Mouse (Mus musculus) hindbrain, embryonic 12.5 days (tissue): ENCODE data around the gene Cdkn2aipnl. TPM values are rescaled to one million over a fixed set of nuclear protein-coding genes. Genes with fewer than 3 reads are reported as not detected.
A peak's percentile ranks its signal among the peaks of the same experiment; 100 is the strongest.

Source experiments
- ATAC-seq: fragments of 200-750 bp; cut with Nextera tagmentation; 2 replicates; pipeline ENCODE4 v1.8.0; 2017; ENCODE audit warnings: moderate TSS enrichment; ENCODE audit not compliant: low FRiP score
- H3K27ac ChIP-seq: fragments of 300-500 bp; sonication (generic); 2 replicates; pipeline ENCODE4 v1.5.1; 2016; ENCODE audit warnings: mild to moderate bottlenecking
- H3K27me3 ChIP-seq: fragments of 300-500 bp; sonication (generic); 2 replicates; pipeline ENCODE4 v1.6.1; 2016; ENCODE audit warnings: mild to moderate bottlenecking
- H3K36me3 ChIP-seq: fragments of 300-500 bp; sonication (generic); 2 replicates; pipeline ENCODE4 v1.6.1; 2016; ENCODE audit warnings: mild to moderate bottlenecking
- H3K4me1 ChIP-seq: fragments of 300-500 bp; sonication (generic); 2 replicates; pipeline ENCODE4 v1.6.1; 2016
- H3K4me2 ChIP-seq: fragments of 300-500 bp; sonication (generic); replicated peaks from 2 replicates; pipeline ENCODE4 v1.6.1; 2016; ENCODE audit warnings: mild to moderate bottlenecking
- H3K4me3 ChIP-seq: fragments of 300-500 bp; sonication (generic); 2 replicates; pipeline ENCODE4 v1.5.1; 2016; ENCODE audit warnings: mild to moderate bottlenecking
- H3K9ac ChIP-seq: fragments of 300-500 bp; sonication (generic); 2 replicates; pipeline ENCODE4 v1.6.1; 2016; ENCODE audit warnings: mild to moderate bottlenecking, moderate library complexity
- H3K9me3 ChIP-seq: fragments of 300-500 bp; sonication (generic); replicated peaks from 2 replicates; pipeline ENCODE4 v1.6.1; 2016; ENCODE audit warnings: mild to moderate bottlenecking
- WGBS: fragments of 180-500 bp; shearing (Covaris S2); methylation state at CpG from one replicate; pipeline ENCODE4 v1.1.7; 2016; 5-methylcytosine and 5-hydroxymethylcytosine counted together
- polyA plus RNA-seq: library from polyadenylated mRNA; unstranded; fragments of >200 nt; fragmentation: Nextera tagmentation; extraction: Ambion mirVana; gene quantifications from 2 replicates; pipeline ENCODE4 v1.2.1, GENCODE M21; 2016

Cdkn2aipnl gene
- polyA plus RNA-seq = 106 and 107 TPM in 2 replicates

DNA sequence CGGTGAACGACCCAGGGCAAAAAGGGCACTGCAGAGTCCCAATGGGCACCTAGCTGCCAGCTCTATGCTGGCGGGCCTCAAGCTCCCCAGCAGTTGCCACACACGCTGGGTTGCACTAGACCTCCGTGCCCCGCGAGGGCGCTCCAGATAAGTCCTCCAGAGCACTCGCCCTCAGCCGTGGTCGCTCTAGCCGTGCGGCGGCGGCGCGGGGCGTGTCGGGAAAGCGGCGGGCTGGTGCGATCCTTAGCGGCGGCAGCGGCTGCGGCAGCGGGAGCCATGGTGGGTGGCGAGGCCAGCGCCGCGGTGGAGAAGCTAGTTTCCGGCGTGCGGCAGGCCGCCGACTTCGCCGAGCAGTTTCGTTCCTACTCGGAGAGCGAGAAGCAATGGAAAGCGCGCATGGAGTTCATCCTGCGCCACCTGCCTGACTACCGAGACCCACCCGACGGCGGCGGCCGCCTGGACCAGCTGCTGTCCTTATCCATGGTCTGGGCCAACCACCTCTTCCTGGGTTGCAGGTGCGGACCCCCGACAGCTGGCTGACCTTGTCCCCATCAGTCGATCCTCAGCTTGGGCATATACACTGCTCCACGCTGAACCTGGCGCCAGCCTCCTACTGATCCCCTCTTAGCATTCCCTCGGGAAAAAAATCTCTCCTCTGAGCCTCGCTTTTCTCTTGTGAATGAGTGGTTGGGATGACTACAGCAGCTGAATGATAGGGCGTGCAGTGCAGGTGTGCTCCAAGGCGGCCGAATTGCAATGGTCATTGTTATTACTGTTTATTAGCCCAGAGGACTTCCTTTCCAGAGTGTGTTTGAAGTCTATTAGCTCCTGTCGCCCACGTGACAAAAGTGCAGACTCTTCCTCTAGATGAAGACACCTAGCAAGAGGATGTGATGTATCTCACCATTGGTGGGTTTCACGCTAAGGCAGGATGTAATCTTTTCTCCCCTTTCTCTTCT is at the start of gene Cdkn2aipnl:
TSS of gene Cdkn2aipnl (plus strand) at position 219 of the 959 bp plus-strand sequence.
- peak within 1 kb of the TSS; percentile 65 for H3K27ac ChIP-seq
- H3K36me3 ChIP-seq = peaks cover 27% of the 10 kb centered on the region
- H3K4me3 ChIP-seq = peak within 1 kb of the TSS; percentile 66
- H3K4me1 ChIP-seq = peaks cover 10% of the 10 kb centered on the region
- H3K27me3 ChIP-seq = no peaks in the 10 kb centered on the region
- H3K4me2 ChIP-seq = peak within 1 kb of the TSS; percentile 94
- 4% methylated on average over 63 of the region's 63 CpGs for WGBS
- no peaks in the 10 kb centered on the region for H3K9me3 ChIP-seq
- H3K9ac ChIP-seq = peak within 1 kb of the TSS; percentile 83
- ATAC-seq = peak; percentile 94

DNA sequence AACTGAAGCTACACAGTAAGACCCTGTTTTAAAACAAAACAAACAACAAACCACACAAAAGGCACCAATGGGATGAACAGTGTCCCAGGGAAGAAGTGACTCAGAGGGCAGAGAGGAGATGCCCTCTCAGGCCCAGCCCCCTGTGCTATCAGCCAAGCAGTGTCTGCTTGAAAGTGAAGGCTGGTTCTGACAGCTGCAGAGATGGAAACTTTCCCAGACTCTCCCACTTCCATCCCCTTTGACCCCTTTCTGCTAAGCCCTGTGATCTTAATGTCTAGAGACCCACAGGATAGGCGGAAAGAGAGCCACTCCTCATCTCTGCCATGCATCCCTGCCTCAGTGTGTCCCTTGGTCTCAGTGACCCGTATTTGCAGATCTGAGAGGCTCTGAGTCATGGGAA is 49.5 kb upstream of the Cdkn2aipnl start:
- Histone ChIP-seq H3K9ac (no peak overlapping the region), H3K9me3 (no peaks in the 10 kb centered on the region), H3K36me3 (no peaks in the 10 kb centered on the region), H3K27me3 (no peaks in the 10 kb centered on the region; the same call in none of the 2 replicates), H3K4me2 (no peak overlapping the region), H3K4me1 (peaks cover 14% of the 10 kb centered on the region), H3K27ac (no peak overlapping the region), H3K4me3 (no peak overlapping the region)
- 75% methylated on average over 2 of the region's 2 CpGs for WGBS
- no peak for ATAC-seq

DNA sequence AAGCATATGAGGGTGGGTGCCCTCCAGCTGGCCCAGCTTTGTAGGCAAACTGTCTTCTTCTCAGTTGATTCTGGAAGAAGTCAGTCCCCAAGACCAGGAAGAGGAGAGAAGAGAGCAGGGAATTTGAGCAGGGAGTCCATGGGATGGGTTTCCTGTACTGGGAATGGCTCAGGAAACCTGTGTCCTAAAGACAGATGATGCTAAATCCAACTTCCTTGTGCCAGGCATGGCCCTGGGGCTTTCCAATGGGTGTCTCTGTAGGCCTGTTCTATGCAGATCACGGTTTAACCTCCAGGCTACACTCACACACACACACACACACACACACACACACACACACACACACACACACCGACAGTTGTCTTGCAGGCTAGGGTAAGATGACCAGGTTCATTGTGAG is 48.9 kb upstream of the Cdkn2aipnl start:
- no peak for ATAC-seq
- WGBS = 97% methylated on average over 2 of the region's 2 CpGs
- no peak overlapping the region for H3K4me2 ChIP-seq
- no peak overlapping the region for H3K4me3 ChIP-seq
- H3K36me3 ChIP-seq = no peaks in the 10 kb centered on the region
- H3K4me1 ChIP-seq = peaks cover 14% of the 10 kb centered on the region
- no peaks in the 10 kb centered on the region; the same call in none of the 2 replicates for H3K27me3 ChIP-seq
- H3K9me3 ChIP-seq = peaks cover 6% of the 10 kb centered on the region
- H3K9ac ChIP-seq = no peak overlapping the region
- no peak overlapping the region for H3K27ac ChIP-seq

DNA sequence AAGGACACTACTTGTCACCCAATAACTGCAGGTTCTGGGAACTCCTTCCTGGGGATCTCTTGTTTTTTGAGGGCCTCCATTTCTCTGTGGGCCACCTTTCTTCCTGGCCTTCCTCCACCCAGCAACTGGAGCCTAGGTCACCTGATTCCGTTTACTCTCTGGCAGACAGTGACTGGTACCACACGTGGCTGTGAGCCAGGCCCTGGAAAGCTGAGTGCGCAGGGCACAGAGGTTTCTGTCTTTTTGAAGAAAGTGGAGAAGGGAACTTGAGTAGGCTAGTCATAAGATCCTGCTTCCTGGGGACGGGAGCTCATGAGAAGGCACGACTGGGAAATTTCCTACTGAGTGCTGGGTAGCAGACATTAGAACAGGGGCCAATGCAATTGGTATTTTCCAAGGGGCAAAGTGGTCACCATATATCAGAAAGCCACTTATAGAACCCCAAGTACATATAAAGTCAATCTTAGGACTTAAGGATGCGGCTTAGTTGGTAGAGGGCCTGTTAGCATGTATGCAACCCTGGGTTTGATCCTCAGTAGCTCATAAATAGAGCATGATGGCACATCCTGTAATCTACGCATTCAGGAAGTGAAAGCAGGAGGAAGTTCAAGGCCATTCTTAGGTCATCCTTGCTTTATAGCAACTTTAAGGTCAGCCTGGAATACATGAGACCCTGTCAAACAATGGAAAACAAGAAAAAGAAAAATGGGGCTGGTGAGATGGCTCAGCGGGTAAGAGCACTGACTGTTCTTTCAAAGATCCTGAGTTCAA is 45.9 kb upstream of the Cdkn2aipnl start:
- no peak overlapping the region for H3K4me3 ChIP-seq
- no peaks in the 10 kb centered on the region for H3K36me3 ChIP-seq
- no peak overlapping the region for H3K9ac ChIP-seq
- no peak for ATAC-seq
- no peak overlapping the region for H3K27ac ChIP-seq
- WGBS = 71% methylated on average over 8 of the region's 8 CpGs
- H3K4me1 ChIP-seq = peaks cover 4% of the 10 kb centered on the region
- no peaks in the 10 kb centered on the region; the same call in none of the 2 replicates for H3K27me3 ChIP-seq
- H3K9me3 ChIP-seq = peaks cover 6% of the 10 kb centered on the region
- H3K4me2 ChIP-seq = no peak overlapping the region

DNA sequence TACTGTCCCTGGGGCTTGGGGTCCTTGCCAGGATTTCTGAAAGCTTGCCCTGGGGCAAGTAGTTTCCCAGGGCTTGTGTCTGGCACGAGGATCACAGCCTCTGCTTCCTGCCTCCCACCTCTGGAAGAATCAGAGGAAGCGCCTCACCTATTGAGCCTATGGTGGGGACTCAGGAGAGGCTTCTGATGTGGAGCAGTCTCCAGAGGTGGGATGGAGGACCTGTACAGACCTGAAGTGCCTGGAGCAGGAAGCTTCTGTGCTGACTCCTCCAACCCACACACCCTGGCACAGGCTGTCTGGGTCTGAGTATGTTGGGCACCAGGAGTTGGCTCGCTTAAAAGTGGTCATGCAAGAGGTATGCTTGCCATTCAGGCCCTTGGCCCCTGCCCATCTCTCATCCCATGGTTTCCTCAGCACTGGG is 45.0 kb upstream of the Cdkn2aipnl start:
- no peaks in the 10 kb centered on the region; the same call in 1 of the 2 replicates for H3K27me3 ChIP-seq
- H3K9ac ChIP-seq = no peak overlapping the region
- H3K27ac ChIP-seq = no peak overlapping the region
- no peak for ATAC-seq
- H3K4me2 ChIP-seq = no peak overlapping the region
- no peak overlapping the region for H3K4me3 ChIP-seq
- 78% methylated on average over 3 of the region's 3 CpGs for WGBS
- no peaks in the 10 kb centered on the region for H3K36me3 ChIP-seq
- no peaks in the 10 kb centered on the region for H3K4me1 ChIP-seq
- H3K9me3 ChIP-seq = peaks cover 6% of the 10 kb centered on the region

DNA sequence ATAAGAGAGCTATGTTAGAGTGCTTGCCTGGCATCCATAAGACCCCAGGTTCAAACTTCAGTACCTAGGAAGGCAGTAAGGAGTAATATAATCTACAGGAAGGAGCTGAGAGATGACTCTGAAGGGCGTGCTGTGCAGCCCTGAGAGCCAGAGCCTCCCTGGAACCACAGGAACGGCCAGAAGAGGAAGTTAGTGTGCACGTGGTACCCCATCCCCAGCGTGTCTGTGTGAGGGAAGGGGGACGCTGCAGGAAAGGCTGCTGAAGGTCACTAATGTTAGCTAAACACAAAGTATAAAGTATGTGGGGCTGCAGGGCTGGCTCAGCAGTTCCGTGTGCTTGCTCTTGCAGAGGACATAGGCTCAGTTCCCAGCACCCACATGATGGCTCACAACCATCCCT is 41.9 kb upstream of the Cdkn2aipnl start:
- no peaks in the 10 kb centered on the region for H3K27me3 ChIP-seq
- no peak overlapping the region for H3K27ac ChIP-seq
- H3K9me3 ChIP-seq = peaks cover 6% of the 10 kb centered on the region
- H3K4me3 ChIP-seq = no peak overlapping the region
- no peaks in the 10 kb centered on the region for H3K36me3 ChIP-seq
- no peak overlapping the region for H3K4me2 ChIP-seq
- no peaks in the 10 kb centered on the region for H3K4me1 ChIP-seq
- 75% methylated on average over 6 of the region's 6 CpGs for WGBS
- no peak overlapping the region for H3K9ac ChIP-seq
- no peak for ATAC-seq

DNA sequence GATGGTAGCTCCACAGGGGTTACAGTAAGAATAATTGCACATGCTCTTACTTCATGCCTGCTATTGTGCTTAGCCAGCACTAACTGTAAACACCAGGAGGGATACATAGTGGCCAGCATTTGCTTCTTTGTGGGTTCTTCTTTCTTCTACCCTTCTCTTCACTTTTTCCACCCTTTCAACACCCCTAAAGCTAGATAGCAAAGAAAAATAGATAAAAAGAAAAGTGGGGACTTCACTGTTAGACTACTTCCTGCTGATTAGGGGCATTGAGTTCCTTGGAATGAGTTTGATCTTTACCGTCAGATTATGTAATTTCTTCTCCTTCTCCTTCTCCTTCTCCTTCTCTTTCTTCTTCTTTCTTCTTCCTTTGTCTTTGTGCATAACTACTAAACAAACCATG is 41.1 kb upstream of the Cdkn2aipnl start:
- no peak overlapping the region for H3K4me2 ChIP-seq
- no peaks in the 10 kb centered on the region for H3K36me3 ChIP-seq
- no peak overlapping the region for H3K9ac ChIP-seq
- no peaks in the 10 kb centered on the region for H3K27me3 ChIP-seq
- 86% methylated on average over 1 of the region's 1 CpGs for WGBS
- no peaks in the 10 kb centered on the region for H3K4me1 ChIP-seq
- H3K27ac ChIP-seq = no peak overlapping the region
- no peak overlapping the region for H3K4me3 ChIP-seq
- ATAC-seq = no peak
- H3K9me3 ChIP-seq = peaks cover 6% of the 10 kb centered on the region

DNA sequence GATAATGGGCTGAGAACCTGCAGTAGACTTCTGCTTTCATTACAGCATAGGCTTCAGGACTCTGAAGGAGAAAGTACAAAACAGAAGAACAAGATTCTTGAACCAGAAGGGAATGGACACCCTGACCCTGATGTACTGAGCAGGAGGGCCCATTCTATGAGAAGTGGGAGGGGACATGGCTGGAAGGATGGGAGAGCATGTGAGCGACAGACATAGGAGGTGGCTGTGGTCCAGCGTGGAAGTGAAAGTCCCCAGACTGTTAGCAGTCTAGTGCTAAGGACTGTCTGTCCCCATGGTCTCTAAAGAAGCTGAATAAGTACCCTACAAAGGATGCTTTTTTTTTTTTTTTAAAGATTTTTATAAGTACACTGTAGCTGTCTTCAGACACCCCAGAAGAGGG is 40.4 kb upstream of the Cdkn2aipnl start:
- no peak for ATAC-seq
- no peaks in the 10 kb centered on the region for H3K4me1 ChIP-seq
- H3K4me3 ChIP-seq = no peak overlapping the region
- no peak overlapping the region for H3K27ac ChIP-seq
- no peak overlapping the region for H3K4me2 ChIP-seq
- peaks cover 6% of the 10 kb centered on the region for H3K9me3 ChIP-seq
- WGBS = 65% methylated on average over 2 of the region's 2 CpGs
- H3K27me3 ChIP-seq = no peaks in the 10 kb centered on the region
- H3K36me3 ChIP-seq = no peaks in the 10 kb centered on the region
- no peak overlapping the region for H3K9ac ChIP-seq

DNA sequence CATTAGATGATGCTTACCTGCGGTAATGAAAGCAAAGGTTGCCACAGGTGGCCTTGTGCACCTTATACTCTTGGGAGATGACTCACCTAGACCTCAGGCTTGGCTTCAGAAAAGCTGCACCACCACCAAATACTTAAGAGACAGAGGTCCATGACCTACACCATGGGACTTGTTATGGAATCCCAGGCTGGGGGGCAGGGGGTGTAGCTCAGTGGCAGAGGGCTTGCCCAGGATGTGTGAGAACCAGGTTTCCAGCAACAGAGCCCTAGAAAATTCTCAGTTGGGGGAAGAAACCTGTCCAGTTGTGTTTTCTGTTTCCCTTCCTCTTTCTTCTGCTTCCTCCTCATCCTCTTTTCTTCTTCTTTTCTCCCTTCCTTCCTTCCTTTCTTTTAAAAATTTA is 36.3 kb upstream of the Cdkn2aipnl start:
- no peaks in the 10 kb centered on the region for H3K36me3 ChIP-seq
- H3K9me3 ChIP-seq = no peaks in the 10 kb centered on the region
- no peak overlapping the region for H3K9ac ChIP-seq
- ATAC-seq = no peak
- no peak overlapping the region for H3K4me2 ChIP-seq
- H3K4me1 ChIP-seq = no peaks in the 10 kb centered on the region
- H3K4me3 ChIP-seq = no peak overlapping the region
- no peaks in the 10 kb centered on the region for H3K27me3 ChIP-seq
- H3K27ac ChIP-seq = no peak overlapping the region
- WGBS = 88% methylated on average over 1 of the region's 1 CpGs

DNA sequence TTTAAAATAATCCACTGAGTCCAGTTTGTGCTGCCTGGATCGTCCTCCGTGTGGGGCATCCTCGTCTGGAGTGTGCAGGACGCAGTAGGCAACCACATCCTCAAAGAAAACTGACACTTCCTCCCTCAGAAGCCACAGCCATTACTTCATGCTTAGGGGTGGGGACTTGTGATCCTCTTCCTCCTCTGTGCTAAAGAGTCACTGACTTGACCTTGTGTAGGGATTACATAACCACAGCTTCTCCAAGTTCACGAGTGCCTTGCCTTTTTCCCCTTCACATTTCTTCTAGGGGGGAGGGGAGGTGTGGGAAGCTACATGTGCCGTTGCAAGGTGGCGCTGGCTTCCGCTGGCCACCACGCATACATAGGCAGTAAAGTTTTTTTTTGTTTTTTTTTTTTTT is 35.7 kb upstream of the Cdkn2aipnl start:
- no peaks in the 10 kb centered on the region for H3K4me1 ChIP-seq
- ATAC-seq = no peak
- no peak overlapping the region for H3K27ac ChIP-seq
- H3K36me3 ChIP-seq = no peaks in the 10 kb centered on the region
- 82% methylated on average over 9 of the region's 9 CpGs for WGBS
- no peaks in the 10 kb centered on the region for H3K27me3 ChIP-seq
- no peak overlapping the region for H3K9ac ChIP-seq
- H3K4me2 ChIP-seq = no peak overlapping the region
- no peaks in the 10 kb centered on the region for H3K9me3 ChIP-seq
- H3K4me3 ChIP-seq = no peak overlapping the region

DNA sequence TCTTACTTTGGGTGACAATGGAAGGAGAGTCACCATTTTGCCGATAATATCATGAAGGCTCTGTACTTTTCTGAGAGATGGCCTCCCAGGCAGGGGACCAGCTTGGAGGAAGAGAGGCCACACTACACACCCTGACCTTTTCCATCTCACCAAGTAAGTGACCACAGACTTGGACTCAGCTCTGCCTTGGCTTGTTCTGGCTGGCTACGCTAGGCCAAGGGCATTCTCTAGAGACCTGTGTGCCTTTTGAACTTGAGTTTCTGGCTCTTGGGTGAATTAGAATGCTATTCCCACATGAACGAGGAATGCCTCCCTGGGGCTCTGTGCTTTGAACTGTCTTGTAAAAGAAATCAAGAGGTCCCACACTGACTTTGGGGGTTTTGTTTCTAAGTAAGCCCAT is 33.2 kb upstream of the Cdkn2aipnl start:
- no peak for ATAC-seq
- H3K27ac ChIP-seq = no peak overlapping the region
- H3K4me1 ChIP-seq = 0 out of 2 replicates have a peak, but pooled peaks cover 3% of the 10 kb centered on the region
- H3K9ac ChIP-seq = no peak overlapping the region
- H3K36me3 ChIP-seq = no peaks in the 10 kb centered on the region
- H3K9me3 ChIP-seq = no peaks in the 10 kb centered on the region
- no peak overlapping the region for H3K4me2 ChIP-seq
- WGBS = 87% methylated on average over 3 of the region's 3 CpGs
- no peak overlapping the region for H3K4me3 ChIP-seq
- no peaks in the 10 kb centered on the region for H3K27me3 ChIP-seq

DNA sequence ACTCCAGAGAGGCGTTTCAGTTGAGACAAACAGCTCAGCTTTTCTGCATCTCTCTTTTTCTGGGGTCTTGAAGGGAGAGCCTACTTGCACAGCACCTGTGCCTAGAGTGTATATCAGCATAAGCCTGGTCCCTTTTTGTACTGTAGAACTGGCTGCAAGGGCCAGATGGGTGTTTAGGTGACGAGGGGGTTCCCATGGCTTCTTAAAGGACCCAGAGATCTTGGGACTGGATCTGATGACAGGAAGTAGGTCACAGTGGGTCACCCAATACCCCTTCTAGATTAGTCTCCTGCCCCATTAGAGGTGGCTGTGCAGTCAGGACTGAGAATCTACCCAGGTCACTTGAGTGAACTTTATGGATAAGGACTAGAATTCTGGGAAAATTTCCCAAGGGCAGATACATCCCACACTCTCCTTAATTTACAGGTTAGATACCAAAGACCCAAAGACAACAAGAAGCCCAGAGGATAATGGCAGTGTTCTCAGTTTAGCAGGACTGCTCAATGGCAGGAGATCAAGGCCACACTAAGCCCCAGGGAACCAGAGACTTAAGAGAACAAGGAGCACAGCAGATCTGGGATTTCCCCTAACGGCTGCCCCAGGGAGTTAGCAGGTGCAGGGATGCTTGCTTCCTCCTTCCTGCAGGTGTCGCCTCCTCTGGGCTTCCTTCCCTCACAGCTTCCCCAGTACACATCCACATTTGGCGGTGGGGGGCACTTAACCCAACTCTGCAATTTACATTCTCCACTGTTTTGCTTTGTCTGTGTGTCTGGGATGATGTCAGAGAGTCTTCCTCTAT is 31.6 kb upstream of the Cdkn2aipnl start:
- Histone ChIP-seq H3K9ac (no peak overlapping the region), H3K4me1 (0 out of 2 replicates have a peak, but pooled peaks cover 3% of the 10 kb centered on the region), H3K4me2 (no peak overlapping the region), H3K27me3 (no peaks in the 10 kb centered on the region), H3K27ac (no peak overlapping the region), H3K9me3 (no peaks in the 10 kb centered on the region), H3K4me3 (no peak overlapping the region), H3K36me3 (no peaks in the 10 kb centered on the region)
- no peak for ATAC-seq
- 58% methylated on average over 5 of the region's 5 CpGs for WGBS
